Mouse (Mus musculus): ENCODE results near the gene 4930555G01Rik. TPM values are rescaled to one million over a fixed set of nuclear protein-coding genes. Genes with fewer than 3 reads are reported as not detected.
"Not testable (repeated sequence)": the region's sequence is repeated elsewhere in the genome, so short reads cannot be mapped to it uniquely, and the experiment has no call there.

4930555G01Rik gene
- polyA plus RNA-seq (2014; fragmentation: Nextera tagmentation; extraction: Ambion mirVana): not detected in 2 replicates

DNA sequence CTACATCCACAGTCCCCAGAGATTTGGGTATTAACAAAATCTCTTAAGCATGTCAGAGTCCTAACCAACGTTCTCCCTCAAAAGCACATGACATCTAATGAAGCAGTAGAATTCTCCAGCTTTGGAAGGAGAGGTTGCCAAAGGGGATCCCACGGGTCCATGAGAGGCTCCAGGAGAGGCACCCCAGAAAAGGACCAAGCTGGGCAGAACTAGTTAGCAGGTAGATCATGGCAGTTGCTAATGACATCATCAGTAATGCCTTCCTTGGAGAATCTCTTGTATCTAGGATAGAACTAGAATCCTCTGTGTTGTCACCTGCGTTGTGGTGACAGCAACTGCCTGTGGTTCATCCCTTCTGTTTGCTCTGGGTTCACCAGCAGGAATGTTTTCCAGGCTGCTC is at the start of gene 4930555G01Rik:
Gene 4930555G01Rik, plus strand, starts transcription at position 301 of the 400 bp plus-strand sequence.
- H3K9me3 ChIP-seq (ENCODE audit: low read depth, low read length); H3K4me3 ChIP-seq (ENCODE audit: low read depth, low read length); H3K9ac ChIP-seq; H3K27ac ChIP-seq (ENCODE audit: low read depth); H3K4me1 ChIP-seq (ENCODE audit: insufficient read depth); H3K36me3 ChIP-seq (ENCODE audit: insufficient read depth); DNase-seq; H3K27me3 ChIP-seq (ENCODE audit: insufficient read depth, low read length); ATAC-seq (ENCODE audit: insufficient read depth); H3K4me2 ChIP-seq: not testable (repeated sequence)
- no CpG with 5 or more reads among the region's 3 CpGs for WGBS

DNA sequence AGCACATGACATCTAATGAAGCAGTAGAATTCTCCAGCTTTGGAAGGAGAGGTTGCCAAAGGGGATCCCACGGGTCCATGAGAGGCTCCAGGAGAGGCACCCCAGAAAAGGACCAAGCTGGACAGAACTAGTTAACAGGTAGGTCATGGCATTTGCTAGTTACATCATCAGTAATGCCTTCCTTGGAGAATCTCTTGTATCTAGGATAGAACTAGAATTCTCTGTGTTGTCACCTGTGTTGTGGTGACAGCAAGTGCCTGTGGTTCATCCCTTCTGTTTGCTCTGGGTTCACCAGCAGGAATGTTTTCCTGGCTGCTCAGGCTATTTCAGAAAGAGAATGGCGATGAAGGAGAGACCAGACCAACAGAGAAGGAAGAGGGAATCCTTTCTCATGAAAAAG is 34.8 kb upstream of the 4930555G01Rik start, which contains the start of gene Gm3298:
Gene Gm3298, plus strand, starts transcription at position 301 of the 400 bp plus-strand sequence.
- WGBS: 67% methylated on average over 1 of the region's 2 CpGs
- ATAC-seq (ENCODE audit: insufficient read depth); H3K4me3 ChIP-seq (ENCODE audit: low read depth, low read length): not testable (repeated sequence)

DNA sequence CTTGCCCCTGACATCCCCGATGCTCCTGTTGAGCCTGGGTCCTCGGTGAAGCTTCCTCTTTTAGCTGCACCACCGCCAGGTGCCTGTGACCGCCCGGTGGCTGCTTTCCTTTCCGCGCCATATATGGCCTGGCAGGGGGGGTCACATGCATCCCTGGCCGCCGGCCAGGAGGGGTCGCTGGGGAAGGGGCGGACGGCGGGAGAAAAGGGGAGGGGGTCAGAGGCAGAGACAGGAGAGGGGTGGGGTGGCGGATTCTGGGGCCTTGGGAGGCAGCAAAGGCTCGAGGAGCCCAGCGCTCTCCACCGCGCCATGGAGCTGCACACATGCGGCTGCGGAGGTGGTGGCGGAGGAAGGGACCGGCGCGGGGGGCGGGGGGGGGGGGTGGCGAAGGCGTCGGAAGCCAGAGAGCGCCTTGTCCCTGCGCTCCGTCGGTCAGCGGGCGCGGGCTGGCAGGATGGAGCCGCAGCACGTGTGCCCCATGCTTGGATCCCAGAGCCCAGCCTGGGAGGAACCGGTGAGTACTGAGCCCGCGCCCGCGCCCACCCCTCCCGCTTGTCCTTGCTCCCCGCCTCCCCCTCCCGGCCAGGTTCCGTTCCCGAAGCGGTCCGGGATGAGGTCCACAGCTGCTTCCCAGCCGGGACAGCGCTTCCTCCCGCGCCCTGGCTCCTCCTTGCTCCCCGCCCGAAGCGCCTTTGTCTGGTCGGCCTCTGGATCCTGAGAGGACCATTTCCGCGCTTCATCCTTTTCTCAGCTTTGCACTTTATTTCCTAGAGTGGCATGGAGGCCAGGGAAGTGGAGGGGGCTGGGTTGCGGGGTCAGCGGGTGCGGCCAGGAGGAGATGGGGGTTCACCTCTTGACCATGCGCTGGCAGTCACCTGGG is 20.4 kb downstream of the 4930555G01Rik start, which contains the start of gene Gm8281:
Gene Gm8281, plus strand, starts transcription at position 430 of the 880 bp plus-strand sequence.
- not testable (repeated sequence) for H3K27me3 ChIP-seq (ENCODE audit: insufficient read depth, low read length); H3K4me1 ChIP-seq (ENCODE audit: insufficient read depth); H3K36me3 ChIP-seq (ENCODE audit: insufficient read depth); H3K9ac ChIP-seq; ATAC-seq (ENCODE audit: insufficient read depth); H3K9me3 ChIP-seq (ENCODE audit: low read depth, low read length); H3K27ac ChIP-seq (ENCODE audit: low read depth)
- Histone ChIP-seq H3K4me3 (ENCODE audit: low read depth, low read length) (peak within 1 kb of the TSS; percentile 27), H3K4me2 (peak within 1 kb of the TSS; percentile 59)
- DNase-seq: peak; percentile 11
- 5% methylated on average over 15 of the region's 63 CpGs for WGBS

More for the DNA sequence above, 34.8 kb upstream of the 4930555G01Rik start, which contains the start of gene Gm3298:
- H3K4me2 ChIP-seq; H3K9ac ChIP-seq; H3K27me3 ChIP-seq (ENCODE audit: insufficient read depth, low read length); H3K27ac ChIP-seq (ENCODE audit: low read depth); H3K9me3 ChIP-seq (ENCODE audit: low read depth, low read length); H3K4me1 ChIP-seq (ENCODE audit: insufficient read depth); DNase-seq; H3K36me3 ChIP-seq (ENCODE audit: insufficient read depth): not testable (repeated sequence)

Other genes starting within 250 kb of the 4930555G01Rik start
- gene Gm3269, start 212.5 kb upstream of the 4930555G01Rik start, polyA plus RNA-seq (2014; fragmentation: Nextera tagmentation; extraction: Ambion mirVana): not detected in 2 replicates
- 0.42 and 1.0 TPM in 2 replicates for gene Gm3264, start 195.1 kb upstream of the 4930555G01Rik start, polyA plus RNA-seq (2014; fragmentation: Nextera tagmentation; extraction: Ambion mirVana)
- not detected in 2 replicates for gene Gm3278, start 158.2 kb upstream of the 4930555G01Rik start, polyA plus RNA-seq (2014; fragmentation: Nextera tagmentation; extraction: Ambion mirVana)
- not detected in 2 replicates for gene Gm8297, start 66.7 kb upstream of the 4930555G01Rik start, polyA plus RNA-seq (2014; fragmentation: Nextera tagmentation; extraction: Ambion mirVana)
- gene Gm3298, start 34.7 kb upstream of the 4930555G01Rik start, polyA plus RNA-seq (2014; fragmentation: Nextera tagmentation; extraction: Ambion mirVana): not detected in 2 replicates
- 1.5 and 3.0 TPM in 2 replicates for gene Gm8281, start 20.4 kb downstream of the 4930555G01Rik start, polyA plus RNA-seq (2014; fragmentation: Nextera tagmentation; extraction: Ambion mirVana)
- not detected in 2 replicates for gene Gm8279, start 80.9 kb downstream of the 4930555G01Rik start, polyA plus RNA-seq (2014; fragmentation: Nextera tagmentation; extraction: Ambion mirVana)
- not detected in 2 replicates for gene Gm3317, start 113.9 kb downstream of the 4930555G01Rik start, polyA plus RNA-seq (2014; fragmentation: Nextera tagmentation; extraction: Ambion mirVana)
- not detected in 2 replicates for gene Gm8271, start 135.2 kb downstream of the 4930555G01Rik start, polyA plus RNA-seq (2014; fragmentation: Nextera tagmentation; extraction: Ambion mirVana)
- not detected in 2 replicates for gene Gm3526, start 210.0 kb downstream of the 4930555G01Rik start, polyA plus RNA-seq (2014; fragmentation: Nextera tagmentation; extraction: Ambion mirVana)